Comparison of ENCODE assay signal across 22 mouse cellular contexts in the genomic region with DNA sequence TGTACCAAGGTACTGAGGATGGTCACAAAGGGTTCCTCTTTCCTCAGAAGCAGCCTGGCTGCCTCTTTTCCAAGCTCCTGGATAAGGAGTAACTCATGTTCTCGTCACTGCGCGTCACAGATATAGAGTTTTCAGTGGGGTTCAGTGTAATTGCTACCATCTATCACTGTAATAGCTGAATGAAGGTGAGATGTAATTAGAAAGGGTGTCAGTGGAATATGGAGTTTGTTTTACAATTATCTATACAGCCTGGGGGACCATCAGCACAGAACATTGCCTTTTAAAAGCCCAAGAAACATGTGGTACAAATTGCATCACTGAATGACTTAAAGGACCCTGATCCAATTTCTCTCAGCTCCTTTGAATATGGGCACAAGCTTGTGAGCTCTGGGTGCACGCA.
"Had no signal": no experiment of that assay in that cellular context is flagged by ENCODE, and none has a peak within 500 bp of the region (broad histone marks: within the 10 kb centered on the region; RNA-seq: fewer than 3 reads in every experiment).

No protein-coding gene starts in this region.

- H3K4me3 ChIP-seq: limb, embryonic 12.5 days; limb, embryonic 15.5 days; midbrain, embryonic 13.5 days; neural tube, embryonic 12.5 days; stomach, embryonic 15.5 days had no signal

- H3K27ac ChIP-seq: limb, embryonic 12.5 days; limb, embryonic 15.5 days; liver, embryonic 14.5 days; macrophage; midbrain, embryonic 13.5 days; neural tube, embryonic 12.5 days; stomach, embryonic 15.5 days had no signal

- DNase-seq: kidney, adult 18-20 months; kidney, adult 9 months; kidney, postnatal 14 days; kidney, postnatal 4 days; left cerebral cortex, postnatal 4 days; liver, postnatal 0 days; lung, embryonic 14.5 days; right cerebral cortex, adult 18-20 months; right cerebral cortex, postnatal 14 days; right cerebral cortex, postnatal 4 days; spleen, adult 18-20 months; thymus, postnatal 25 days had no signal

- H3K9ac ChIP-seq: limb, embryonic 12.5 days; limb, embryonic 15.5 days; liver, embryonic 14.5 days; liver, postnatal 0 days; lung, embryonic 14.5 days; midbrain, embryonic 13.5 days; neural tube, embryonic 12.5 days; stomach, embryonic 15.5 days had no signal

- H3K4me2 ChIP-seq: limb, embryonic 12.5 days; limb, embryonic 15.5 days; liver, embryonic 11.5 days; lung, embryonic 14.5 days; midbrain, embryonic 13.5 days; neural tube, embryonic 12.5 days; stomach, embryonic 15.5 days had no signal

- H3K4me1 ChIP-seq: limb, embryonic 12.5 days; limb, embryonic 15.5 days; midbrain, embryonic 13.5 days; neural tube, embryonic 12.5 days; stomach, embryonic 15.5 days had no signal

- ATAC-seq: liver, postnatal 0 days; lung, postnatal 0 days; midbrain, embryonic 13.5 days; midbrain, embryonic 16.5 days had no signal

- H3K36me3 ChIP-seq: limb, embryonic 12.5 days; limb, embryonic 15.5 days; midbrain, embryonic 13.5 days; neural tube, embryonic 12.5 days; stomach, embryonic 15.5 days had no signal

- H3K9me3 ChIP-seq: limb, embryonic 12.5 days; limb, embryonic 15.5 days; midbrain, embryonic 13.5 days; neural tube, embryonic 12.5 days; stomach, embryonic 15.5 days had no signal

- H3K27me3 ChIP-seq: limb, embryonic 12.5 days; limb, embryonic 15.5 days; midbrain, embryonic 13.5 days; neural tube, embryonic 12.5 days; stomach, embryonic 15.5 days had no signal
